In genomic region chr1:125123861-125124260, GRCm38 (mm10) we compare ENCODE assay signal across 14 mouse cellular contexts.
"Had no signal": no experiment of that assay in that cellular context is flagged by ENCODE, and none has a peak within 500 bp of the region (broad histone marks: within the 10 kb centered on the region; RNA-seq: fewer than 3 reads in every experiment).

No protein-coding gene starts in this region.

- H3K4me3 ChIP-seq: kidney, embryonic 15.5 days; left cerebral cortex, adult 2 months; liver, embryonic 15.5 days; midbrain, embryonic 10.5 days; myocyte; neural tube, embryonic 15.5 days had no signal

- H3K4me2 ChIP-seq: kidney, embryonic 15.5 days; liver, embryonic 11.5 days; liver, embryonic 15.5 days; neural tube, embryonic 15.5 days had no signal

- H3K36me3 ChIP-seq: kidney, embryonic 15.5 days; liver, embryonic 15.5 days; midbrain, embryonic 10.5 days; neural tube, embryonic 15.5 days had no signal

- H3K27ac ChIP-seq: kidney, embryonic 15.5 days; left cerebral cortex, adult 2 months; liver, embryonic 15.5 days; midbrain, embryonic 10.5 days; neural tube, embryonic 15.5 days had no signal

- H3K9ac ChIP-seq: kidney, embryonic 15.5 days; liver, embryonic 15.5 days; neural tube, embryonic 15.5 days had no signal

- H3K4me1 ChIP-seq: kidney, embryonic 15.5 days; liver, embryonic 15.5 days; midbrain, embryonic 10.5 days; neural tube, embryonic 15.5 days had no signal

- H3K27me3 ChIP-seq: kidney, embryonic 15.5 days; liver, embryonic 15.5 days; neural tube, embryonic 15.5 days had no signal

- H3K9me3 ChIP-seq: kidney, embryonic 15.5 days; liver, embryonic 15.5 days; neural tube, embryonic 15.5 days had no signal

- DNase-seq: kidney, adult 18-20 months; kidney, postnatal 14 days; lung, postnatal 14 days; midbrain, embryonic 14.5 days; right cerebral cortex, adult 18-20 months; right cerebral cortex, postnatal 25 days; thymus, postnatal 4 days had no signal
